Mouse (Mus musculus): ENCODE results near the gene Sdf2. TPM values are rescaled to one million over a fixed set of nuclear protein-coding genes. Genes with fewer than 3 reads are reported as not detected.

Sdf2 gene
- 10 to 100 TPM; 34.9 to 90.7 (median 49.6) TPM for total RNA-seq (2018; cell fraction: chromatin; rRNA removed)
- 10 to 100 TPM; 51.6 to 75.2 (median 64.9) TPM for total RNA-seq (2018; cell fraction: cytosol; rRNA removed)
- 10 to 100 TPM; 32.0 to 85.2 (median 69.1) TPM for total RNA-seq (2018; cell fraction: nucleus; rRNA removed)
- 54.6 to 89.4 TPM (median 68.8 TPM) in 3 replicates for polyA plus RNA-seq (2018)

- H3K36me3 ChIP-seq (ENCODE audit: inconsistent target), result peaks cover 1% of the 10 kb centered on the region
- peaks cover 94% of the 10 kb centered on the region for H3K79me2 ChIP-seq (ENCODE audit: inconsistent target)
- peak within 1 kb of the TSS; percentile 100 for H3K4me3 ChIP-seq (ENCODE audit: inconsistent target)
- under 1% methylated on average over 49 of the region's 50 CpGs for WGBS (ENCODE audit: missing documents)
- peak within 1 kb of the TSS; percentile 97 for H3K27ac ChIP-seq
These were observed at the start of gene Sdf2, which contains the start of gene Supt6 for GRCm38 (mm10) chr11:78245627-78246317. Sdf2 (plus strand) TSS chr11:78245746. Supt6 (minus strand) TSS chr11:78245987.

- Histone ChIP-seq H3K27ac (no peak overlapping the region), H3K36me3 (ENCODE audit: inconsistent target) (peaks cover 31% of the 10 kb centered on the region)
These were observed 43.2 kb upstream of the Sdf2 start for GRCm38 (mm10) chr11:78202372-78202771.

DNA sequence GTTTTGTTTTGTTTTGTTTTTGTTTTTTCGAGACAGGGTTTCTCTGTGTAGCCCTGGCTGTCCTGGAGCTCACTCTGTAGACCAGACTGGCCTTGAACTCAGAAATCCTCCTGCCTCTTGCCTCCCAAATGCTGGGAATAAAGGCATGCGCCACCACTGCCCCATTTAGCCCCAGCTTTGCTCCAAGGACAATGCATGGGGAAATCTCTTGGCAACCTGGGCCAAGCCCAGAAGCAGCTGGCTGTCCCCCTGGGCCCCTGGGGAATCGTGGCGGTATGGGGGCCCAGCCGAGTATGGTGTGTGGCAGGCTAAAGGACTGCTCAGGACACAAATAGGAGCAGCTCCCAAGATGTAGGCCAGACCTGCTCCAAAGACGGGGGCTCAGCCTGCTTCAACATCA is 41.3 kb upstream of the Sdf2 start:
- Histone ChIP-seq H3K4me3 (ENCODE audit: inconsistent target) (no peak overlapping the region), H3K27ac (no peak overlapping the region), H3K36me3 (ENCODE audit: inconsistent target) (peaks cover 50% of the 10 kb centered on the region), H3K79me2 (ENCODE audit: inconsistent target) (no peaks in the 10 kb centered on the region)
- 96% methylated on average over 6 of the region's 6 CpGs for WGBS (ENCODE audit: missing documents)

More at GRCm38 (mm10) chr11:78202372-78202771, 43.2 kb upstream of the Sdf2 start:
- Histone ChIP-seq H3K4me3 (ENCODE audit: inconsistent target) (no peak overlapping the region), H3K79me2 (ENCODE audit: inconsistent target) (no peaks in the 10 kb centered on the region)
- 100% methylated on average over 2 of the region's 3 CpGs for WGBS (ENCODE audit: missing documents)

GRCm38 (mm10) chr11:78205361-78206206 is 40.0 kb upstream of the Sdf2 start:
- Histone ChIP-seq H3K36me3 (ENCODE audit: inconsistent target) (peaks cover 58% of the 10 kb centered on the region), H3K4me3 (ENCODE audit: inconsistent target) (no peak overlapping the region), H3K79me2 (ENCODE audit: inconsistent target) (no peaks in the 10 kb centered on the region), H3K27ac (no peak overlapping the region)
- WGBS (ENCODE audit: missing documents), result 87% methylated on average over 13 of the region's 13 CpGs

GRCm38 (mm10) chr11:78207190-78207589 is 38.4 kb upstream of the Sdf2 start:
- H3K4me3 ChIP-seq (ENCODE audit: inconsistent target), result no peak overlapping the region
- H3K36me3 ChIP-seq (ENCODE audit: inconsistent target), result peaks cover 74% of the 10 kb centered on the region
- no peak overlapping the region for H3K27ac ChIP-seq
- no peaks in the 10 kb centered on the region for H3K79me2 ChIP-seq (ENCODE audit: inconsistent target)
- 95% methylated on average over 6 of the region's 7 CpGs for WGBS (ENCODE audit: missing documents)

- 98% methylated on average over 6 of the region's 6 CpGs for WGBS (ENCODE audit: missing documents)
- Histone ChIP-seq H3K4me3 (ENCODE audit: inconsistent target) (no peak overlapping the region), H3K27ac (no peak overlapping the region), H3K36me3 (ENCODE audit: inconsistent target) (peaks cover 79% of the 10 kb centered on the region), H3K79me2 (ENCODE audit: inconsistent target) (no peaks in the 10 kb centered on the region)
These were observed 35.7 kb upstream of the Sdf2 start for GRCm38 (mm10) chr11:78209886-78210285.

GRCm38 (mm10) chr11:78210615-78211014 is 34.9 kb upstream of the Sdf2 start:
- Histone ChIP-seq H3K4me3 (ENCODE audit: inconsistent target) (no peak overlapping the region), H3K79me2 (ENCODE audit: inconsistent target) (no peaks in the 10 kb centered on the region), H3K27ac (no peak overlapping the region), H3K36me3 (ENCODE audit: inconsistent target) (peaks cover 77% of the 10 kb centered on the region)
- 93% methylated on average over 7 of the region's 7 CpGs for WGBS (ENCODE audit: missing documents)

DNA sequence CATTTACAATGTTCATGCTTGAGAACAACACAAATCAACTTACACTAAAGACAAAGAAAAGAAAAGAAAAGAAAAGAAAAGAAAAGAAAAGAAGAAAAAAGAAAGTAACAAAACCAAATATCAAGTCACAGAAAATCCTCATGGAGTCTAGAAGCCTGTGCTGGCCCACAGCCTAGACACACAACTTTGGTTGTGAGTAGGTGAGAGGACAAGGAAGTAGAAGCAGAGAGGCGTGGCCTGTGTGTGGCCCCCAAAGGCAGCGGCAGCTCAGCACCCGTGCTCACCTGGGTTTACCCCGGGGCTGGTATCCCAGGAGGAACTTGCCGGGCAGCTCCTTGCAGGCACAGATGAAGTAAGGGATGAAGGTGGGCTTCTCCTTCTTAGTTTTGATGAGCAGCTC is 34.0 kb upstream of the Sdf2 start:
- Histone ChIP-seq H3K36me3 (ENCODE audit: inconsistent target) (peaks cover 77% of the 10 kb centered on the region), H3K27ac (no peak overlapping the region), H3K79me2 (ENCODE audit: inconsistent target) (no peaks in the 10 kb centered on the region), H3K4me3 (ENCODE audit: inconsistent target) (no peak overlapping the region)
- 96% methylated on average over 5 of the region's 5 CpGs for WGBS (ENCODE audit: missing documents)

DNA sequence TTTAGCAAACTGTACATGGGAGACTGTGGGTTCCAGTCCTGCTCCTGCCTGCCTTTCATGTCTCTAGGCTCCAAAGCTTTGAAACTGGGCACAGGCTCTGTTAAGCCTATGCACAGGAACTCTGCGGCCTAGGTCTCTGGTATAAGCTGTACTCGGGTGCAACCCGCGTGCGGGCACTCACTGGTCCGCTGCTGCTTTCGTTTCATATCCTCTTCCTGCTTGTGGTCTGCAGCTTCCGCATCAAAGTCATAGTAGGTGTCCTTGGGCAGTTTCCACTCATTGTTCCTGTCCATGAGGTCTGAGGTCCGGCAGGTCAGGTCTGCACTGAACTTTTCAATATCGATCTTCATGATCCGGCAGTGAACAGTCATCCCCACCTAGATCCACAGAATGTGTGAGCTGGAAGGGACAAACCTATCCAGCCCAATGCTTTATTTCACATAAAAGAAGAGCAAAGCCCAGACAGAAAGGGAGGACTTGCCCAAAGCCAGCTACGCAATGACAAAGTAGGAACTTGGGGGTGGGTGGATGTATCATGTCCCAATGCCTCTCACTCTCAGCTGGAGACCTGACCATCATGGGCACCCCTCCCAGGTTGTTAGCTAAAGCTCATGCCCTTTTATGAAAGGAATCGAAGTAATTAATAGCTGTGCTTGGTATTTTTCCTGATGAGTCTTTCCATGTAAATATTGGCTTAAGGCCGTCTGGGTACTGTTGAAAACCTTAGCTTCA is 32.3 kb upstream of the Sdf2 start:
- Histone ChIP-seq H3K79me2 (ENCODE audit: inconsistent target) (no peaks in the 10 kb centered on the region), H3K36me3 (ENCODE audit: inconsistent target) (peaks cover 76% of the 10 kb centered on the region), H3K4me3 (ENCODE audit: inconsistent target) (no peak overlapping the region), H3K27ac (peak overlapping the region; percentile 41)
- 24% methylated on average over 14 of the region's 14 CpGs for WGBS (ENCODE audit: missing documents)

GRCm38 (mm10) chr11:78215709-78216317 is 29.7 kb upstream of the Sdf2 start:
- Histone ChIP-seq H3K79me2 (ENCODE audit: inconsistent target) (no peaks in the 10 kb centered on the region), H3K4me3 (ENCODE audit: inconsistent target) (no peak overlapping the region), H3K36me3 (ENCODE audit: inconsistent target) (peaks cover 80% of the 10 kb centered on the region), H3K27ac (no peak overlapping the region)
- 81% methylated on average over 11 of the region's 11 CpGs for WGBS (ENCODE audit: missing documents)

- Histone ChIP-seq H3K36me3 (ENCODE audit: inconsistent target) (peaks cover 99% of the 10 kb centered on the region), H3K4me3 (ENCODE audit: inconsistent target) (no peak overlapping the region), H3K79me2 (ENCODE audit: inconsistent target) (no peaks in the 10 kb centered on the region), H3K27ac (no peak overlapping the region)
- 94% methylated on average over 2 of the region's 4 CpGs for WGBS (ENCODE audit: missing documents)
These were observed 22.0 kb upstream of the Sdf2 start for GRCm38 (mm10) chr11:78223586-78223985.

- peaks cover 34% of the 10 kb centered on the region for H3K79me2 ChIP-seq (ENCODE audit: inconsistent target)
- H3K4me3 ChIP-seq (ENCODE audit: inconsistent target), result no peak overlapping the region
- no peak overlapping the region for H3K27ac ChIP-seq
- peaks cover 77% of the 10 kb centered on the region for H3K36me3 ChIP-seq (ENCODE audit: inconsistent target)
- 90% methylated on average over 6 of the region's 6 CpGs for WGBS (ENCODE audit: missing documents)
These were observed 14.0 kb upstream of the Sdf2 start for GRCm38 (mm10) chr11:78231518-78231917.

GRCm38 (mm10) chr11:78240193-78240857 is 5.2 kb upstream of the Sdf2 start:
- H3K27ac ChIP-seq, result no peak overlapping the region
- 99% methylated on average over 7 of the region's 9 CpGs for WGBS (ENCODE audit: missing documents)
- H3K79me2 ChIP-seq (ENCODE audit: inconsistent target), result peaks cover 100% of the 10 kb centered on the region
- no peak overlapping the region for H3K4me3 ChIP-seq (ENCODE audit: inconsistent target)
- H3K36me3 ChIP-seq (ENCODE audit: inconsistent target), result peaks cover 12% of the 10 kb centered on the region

Data from macrophage (primary cell).